Mouse (Mus musculus): ENCODE data around the gene Fam168a.

DNA sequence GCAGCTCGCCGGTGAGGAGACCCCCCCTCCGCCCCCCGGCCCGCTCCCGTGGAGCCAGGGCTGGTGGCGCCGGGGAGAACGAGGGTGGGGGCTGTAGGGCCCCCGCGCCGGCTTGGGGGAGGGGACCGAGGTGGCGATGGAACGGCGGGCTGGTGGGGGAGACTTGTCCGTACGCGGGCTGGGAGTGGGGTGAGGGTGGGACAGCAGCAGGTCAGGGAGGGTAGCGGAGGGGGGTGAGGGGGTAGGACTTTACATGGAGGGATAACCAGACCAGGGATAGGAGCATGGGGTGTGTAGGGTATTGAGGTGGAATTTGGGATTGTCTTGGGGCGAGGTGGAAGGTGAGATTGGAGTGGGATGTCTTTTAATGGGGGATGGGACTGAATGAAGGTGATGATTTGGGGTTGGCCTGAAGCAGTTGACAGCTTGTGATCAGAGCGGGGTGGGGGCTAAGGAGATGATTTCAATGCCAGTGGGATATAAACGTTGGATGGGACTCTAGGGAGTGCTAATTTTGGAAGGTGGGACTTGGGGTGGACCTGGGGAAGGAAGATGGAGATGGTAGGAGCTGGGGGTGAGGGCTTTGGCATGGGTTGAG, 547 bp downstream of the Fam168a start:
- no peak for TF ChIP-seq CTCF (IDR thresholded peaks at IDR 0.05; ENCODE audit: low read depth, low read length)
- TF ChIP-seq TAL1 (conservative IDR thresholded peaks at IDR 0.05; ENCODE audit: low read depth, low read length): no peak
- TF ChIP-seq GATA1 (IDR thresholded peaks at IDR 0.05; ENCODE audit: borderline replicate concordance, low read length): no peak
- no peak for TF ChIP-seq POLR2AphosphoS5 (IDR thresholded peaks at IDR 0.05; ENCODE audit: insufficient replicate concordance, low read depth, low read length)

Data from G1E (cell line).